ENCODE assay signal across 20 mouse cellular contexts in genomic region chr8:95711029-95711428, GRCm38 (mm10). TPM values are rescaled to one million over a fixed set of nuclear protein-coding genes. Genes with fewer than 3 reads are reported as not detected.
DNase-seq lines count a peak whose midpoint lies in the region; ATAC-seq lines count a peak whose summit lies in the region.
"Had no signal": no experiment of that assay in that cellular context is flagged by ENCODE, and none has a peak within 500 bp of the region (broad histone marks: within the 10 kb centered on the region; RNA-seq: fewer than 3 reads in every experiment).

No protein-coding gene starts in this region.

- no peak for ATAC-seq in forebrain, embryonic 11.5 days (replicated peaks; ENCODE audit: low FRiP score)
- ATAC-seq in forebrain, embryonic 13.5 days, result no peak
- ATAC-seq in heart, embryonic 15.5 days (replicated peaks; ENCODE audit: insufficient number of reproducible peaks, insufficient read depth, low FRiP score, low read depth), result no peak
- ATAC-seq in lung, embryonic 15.5 days (ENCODE audit: borderline replicate concordance, extremely low read depth, low FRiP score, low TSS enrichment), result peak; percentile 51
- ATAC-seq: activated CD4-positive, CD25-positive, alpha-beta regulatory T cell, adult 4 months; forebrain, embryonic 15.5 days; hindbrain, embryonic 16.5 days; inflammation-experienced regulatory T-cells, adult 6 months had no signal

- H3K4me3 ChIP-seq in forebrain, embryonic 11.5 days (ENCODE audit: low read depth, low read length), result no peak overlapping the region
- no peak overlapping the region for H3K4me3 ChIP-seq in forebrain, embryonic 13.5 days
- H3K4me3 ChIP-seq in heart, embryonic 15.5 days, result no peak overlapping the region
- H3K4me3 ChIP-seq in lung, embryonic 15.5 days, result no peak overlapping the region
- H3K4me3 ChIP-seq: embryonic facial prominence, embryonic 10.5 days; forebrain, embryonic 15.5 days; hindbrain, embryonic 12.5 days had no signal

- H3K9me3 ChIP-seq in forebrain, embryonic 11.5 days (ENCODE audit: control insufficient read depth, low read length), result no peaks in the 10 kb centered on the region
- H3K9me3 ChIP-seq in forebrain, embryonic 13.5 days (replicated peaks), result no peaks in the 10 kb centered on the region
- H3K9me3 ChIP-seq in heart, embryonic 15.5 days (replicated peaks), result no peaks in the 10 kb centered on the region
- H3K9me3 ChIP-seq in lung, embryonic 15.5 days, result no peaks in the 10 kb centered on the region
- H3K9me3 ChIP-seq: embryonic facial prominence, embryonic 10.5 days; forebrain, embryonic 15.5 days; hindbrain, embryonic 12.5 days had no signal

- no peaks in the 10 kb centered on the region for H3K36me3 ChIP-seq in forebrain, embryonic 11.5 days (ENCODE audit: control insufficient read depth, insufficient read depth, low read length)
- H3K36me3 ChIP-seq in forebrain, embryonic 13.5 days (ENCODE audit: poor library complexity, severe bottlenecking), result peaks cover 50% of the 10 kb centered on the region
- peaks cover 56% of the 10 kb centered on the region for H3K36me3 ChIP-seq in heart, embryonic 15.5 days
- no peaks in the 10 kb centered on the region for H3K36me3 ChIP-seq in lung, embryonic 15.5 days

- WGBS in forebrain, embryonic 11.5 days, result 80% methylated on average over 3 of the region's 3 CpGs
- 78% methylated on average over 3 of the region's 3 CpGs for WGBS in forebrain, embryonic 13.5 days
- WGBS in heart, embryonic 15.5 days, result 49% methylated on average over 3 of the region's 3 CpGs
- 57% methylated on average over 3 of the region's 3 CpGs for WGBS in lung, embryonic 15.5 days

- H3K4me1 ChIP-seq in forebrain, embryonic 11.5 days (replicated peaks; ENCODE audit: control insufficient read depth, insufficient read depth, low read length), result no peaks in the 10 kb centered on the region; the same call in 1 of the 2 replicates
- H3K4me1 ChIP-seq in forebrain, embryonic 13.5 days, result peaks cover 3% of the 10 kb centered on the region
- H3K4me1 ChIP-seq in heart, embryonic 15.5 days (replicated peaks), result peaks cover 18% of the 10 kb centered on the region
- H3K4me1 ChIP-seq in lung, embryonic 15.5 days, result peaks cover 18% of the 10 kb centered on the region

- no peak overlapping the region for H3K9ac ChIP-seq in forebrain, embryonic 11.5 days (ENCODE audit: low read length)
- no peak overlapping the region for H3K9ac ChIP-seq in forebrain, embryonic 13.5 days
- H3K9ac ChIP-seq in heart, embryonic 15.5 days, result no peak overlapping the region
- H3K9ac ChIP-seq in lung, embryonic 15.5 days, result no peak overlapping the region
- H3K9ac ChIP-seq: forebrain, embryonic 15.5 days; hindbrain, embryonic 12.5 days had no signal

- no peaks in the 10 kb centered on the region for H3K27me3 ChIP-seq in forebrain, embryonic 11.5 days (ENCODE audit: control insufficient read depth, insufficient read depth, low read length)
- no peaks in the 10 kb centered on the region for H3K27me3 ChIP-seq in forebrain, embryonic 13.5 days
- no peaks in the 10 kb centered on the region for H3K27me3 ChIP-seq in heart, embryonic 15.5 days
- H3K27me3 ChIP-seq in lung, embryonic 15.5 days, result no peaks in the 10 kb centered on the region
- H3K27me3 ChIP-seq: forebrain, embryonic 15.5 days; hindbrain, embryonic 12.5 days had no signal

- peak; percentile 38 for DNase-seq in forebrain, embryonic 11.5 days (ENCODE audit: low spot score)
- DNase-seq in heart, postnatal 4 days, result no peak
- DNase-seq in lung, postnatal 14 days, result no peak
- peak; percentile 13 for DNase-seq in right cerebral cortex, postnatal 14 days
- no peak for DNase-seq in right cerebral cortex, adult 18-20 months
- DNase-seq: adrenal gland, postnatal 14 days; cerebellum, adult 18-20 months; cerebellum, postnatal 10 days; gastrocnemius, postnatal 10 days; heart, adult 18-20 months; heart, postnatal 36 days had no signal

- H3K4me2 ChIP-seq in forebrain, embryonic 11.5 days (ENCODE audit: low read depth, low read length, severe bottlenecking), result no peak overlapping the region
- H3K4me2 ChIP-seq in forebrain, embryonic 13.5 days, result no peak overlapping the region
- no peak overlapping the region for H3K4me2 ChIP-seq in heart, embryonic 15.5 days
- H3K4me2 ChIP-seq in lung, embryonic 15.5 days, result no peak overlapping the region
- H3K4me2 ChIP-seq: forebrain, embryonic 15.5 days; hindbrain, embryonic 12.5 days had no signal

- no peak overlapping the region for H3K27ac ChIP-seq in forebrain, embryonic 11.5 days (ENCODE audit: low read depth, low read length)
- H3K27ac ChIP-seq in forebrain, embryonic 13.5 days, result no peak overlapping the region
- H3K27ac ChIP-seq in heart, embryonic 15.5 days, result 0 out of 2 replicates have a peak overlapping the region, but pooled peaks have one; percentile 9
- H3K27ac ChIP-seq in lung, embryonic 15.5 days, result peak overlapping the region; percentile 79
- H3K27ac ChIP-seq: embryonic facial prominence, embryonic 10.5 days; forebrain, embryonic 15.5 days; hindbrain, embryonic 12.5 days had no signal

RNA-seq across cellular contexts. Expression of gene Setd6, which starts 4.7 kb away (rescaled TPM):
- polyA plus RNA-seq in forebrain, embryonic 11.5 days (2014; fragmentation: Nextera tagmentation; extraction: Ambion mirVana), result 27.5 and 30.0 TPM in 2 replicates
- 22.3 and 30.5 TPM in 2 replicates for polyA plus RNA-seq in forebrain, embryonic 13.5 days (2015; fragmentation: Nextera tagmentation; extraction: Ambion mirVana)
- polyA plus RNA-seq in heart, embryonic 15.5 days (2015; fragmentation: Nextera tagmentation; extraction: Ambion mirVana), result 12.2 and 17.3 TPM in 2 replicates
- total RNA-seq in heart, postnatal 4 days (2021), result 10 to 100 TPM; 13.9 to 14.7 TPM
- polyA plus RNA-seq in lung, embryonic 15.5 days (2015; fragmentation: Nextera tagmentation; extraction: Ambion mirVana), result 17.3 and 18.3 TPM in 2 replicates

RNA-seq across cellular contexts. Expression of gene Ndrg4, which starts 34.2 kb away (rescaled TPM):
- polyA plus RNA-seq in forebrain, embryonic 11.5 days (2014; fragmentation: Nextera tagmentation; extraction: Ambion mirVana), result 33.2 and 36.7 TPM in 2 replicates
- 76.9 and 103 TPM in 2 replicates for polyA plus RNA-seq in forebrain, embryonic 13.5 days (2015; fragmentation: Nextera tagmentation; extraction: Ambion mirVana)
- 295 and 301 TPM in 2 replicates for polyA plus RNA-seq in heart, embryonic 15.5 days (2015; fragmentation: Nextera tagmentation; extraction: Ambion mirVana)
- total RNA-seq in heart, postnatal 4 days (2021), result 100 to 1,000 TPM; 324 to 340 TPM
- 18.5 and 20.4 TPM in 2 replicates for polyA plus RNA-seq in lung, embryonic 15.5 days (2015; fragmentation: Nextera tagmentation; extraction: Ambion mirVana)

Comparison
In these comparisons a context has a peak if more than half of its experiments do, and no peak if none do; other contexts are left out.
1. DNase-seq: peak in forebrain, embryonic 11.5 days (single experiment) and right cerebral cortex, postnatal 14 days (single experiment); none in heart, postnatal 4 days (single experiment), lung, postnatal 14 days (single experiment) and right cerebral cortex, adult 18-20 months (single experiment).
2. H3K27ac ChIP-seq: peak in heart, embryonic 15.5 days (single experiment) and lung, embryonic 15.5 days (single experiment); none in forebrain, embryonic 11.5 days (single experiment) and forebrain, embryonic 13.5 days (single experiment).